Mouse (Mus musculus) midbrain, embryonic 12.5 days (tissue): ENCODE data around the gene Cpne4. TPM values are rescaled to one million over a fixed set of nuclear protein-coding genes. Genes with fewer than 3 reads are reported as not detected.

Experiments
- ATAC-seq: fragments of 200-750 bp; cut with Nextera tagmentation; 2 replicates; pipeline ENCODE4 v1.8.0; 2017; ENCODE audit warnings: low read depth, moderate TSS enrichment, moderate library complexity; ENCODE audit not compliant: low FRiP score
- H3K27ac ChIP-seq: fragments of 300-500 bp; sonication (generic); replicated peaks from 2 replicates; pipeline ENCODE4 v1.5.1; 2016; ENCODE audit warnings: mild to moderate bottlenecking
- H3K27me3 ChIP-seq: fragments of 300-500 bp; sonication (generic); 2 replicates; pipeline ENCODE4 v1.6.1; 2016; ENCODE audit warnings: mild to moderate bottlenecking
- H3K36me3 ChIP-seq: fragments of 300-500 bp; sonication (generic); 2 replicates; pipeline ENCODE4 v1.6.1; 2016
- H3K4me1 ChIP-seq: fragments of 300-500 bp; sonication (generic); 2 replicates; pipeline ENCODE4 v1.6.1; 2016
- H3K4me2 ChIP-seq: fragments of 300-500 bp; sonication (generic); replicated peaks from 2 replicates; pipeline ENCODE4 v1.6.1; 2016; ENCODE audit warnings: mild to moderate bottlenecking, moderate library complexity
- H3K4me3 ChIP-seq: fragments of 300-500 bp; sonication (generic); 2 replicates; pipeline ENCODE4 v1.5.1; 2016; ENCODE audit warnings: mild to moderate bottlenecking
- H3K9ac ChIP-seq: fragments of 300-500 bp; sonication (generic); replicated peaks from 2 replicates; pipeline ENCODE4 v1.6.1; 2016; ENCODE audit warnings: mild to moderate bottlenecking, moderate library complexity
- H3K9me3 ChIP-seq: fragments of 300-500 bp; sonication (generic); 2 replicates; pipeline ENCODE4 v1.6.1; 2016; ENCODE audit warnings: mild to moderate bottlenecking
- WGBS: fragments of 180-500 bp; shearing (Covaris S2); methylation state at CpG from one replicate; pipeline ENCODE4 v1.1.7; 2016; 5-methylcytosine and 5-hydroxymethylcytosine counted together
- polyA plus RNA-seq: library from polyadenylated mRNA; unstranded; fragments of >200 nt; fragmentation: Nextera tagmentation; extraction: Ambion mirVana; gene quantifications from 2 replicates; pipeline ENCODE4 v1.2.1, GENCODE M21; 2016

Gene Cpne4
- polyA plus RNA-seq, 1 experiment from 2014 or later = 3.9 TPM

DNA sequence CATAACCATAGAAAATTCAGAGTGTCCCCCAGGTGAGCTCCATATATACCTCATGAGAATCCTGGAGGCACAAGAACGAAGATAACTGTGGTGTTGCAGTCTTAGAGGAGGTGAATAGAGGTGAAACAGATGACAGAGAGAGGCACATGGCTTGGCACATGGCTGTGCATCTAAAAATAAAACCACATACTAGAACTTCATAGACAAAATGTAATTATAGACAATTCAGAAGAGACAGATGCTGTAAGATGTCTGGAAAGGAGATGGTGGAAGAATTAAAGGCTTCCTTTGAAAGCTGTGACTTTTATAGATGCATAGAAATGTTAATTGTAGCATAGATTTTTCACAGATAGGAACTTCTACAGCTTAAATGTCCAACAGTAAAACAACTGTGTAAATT is 451.1 kb downstream of the Cpne4 start:
- no peaks in the 10 kb centered on the region for H3K4me1 ChIP-seq
- ATAC-seq = no peak
- 78% methylated on average over 1 of the region's 1 CpGs for WGBS
- H3K9me3 ChIP-seq = no peaks in the 10 kb centered on the region
- H3K36me3 ChIP-seq = no peaks in the 10 kb centered on the region
- no peak overlapping the region for H3K4me3 ChIP-seq
- no peak overlapping the region for H3K9ac ChIP-seq
- no peaks in the 10 kb centered on the region for H3K27me3 ChIP-seq
- H3K27ac ChIP-seq = no peak overlapping the region
- no peak overlapping the region for H3K4me2 ChIP-seq

- no peaks in the 10 kb centered on the region for H3K9me3 ChIP-seq
- no peak overlapping the region for H3K4me2 ChIP-seq
- ATAC-seq = no peak
- no peaks in the 10 kb centered on the region for H3K36me3 ChIP-seq
- WGBS = 33% methylated on average over 2 of the region's 2 CpGs
- H3K4me3 ChIP-seq = no peak overlapping the region
- no peaks in the 10 kb centered on the region for H3K27me3 ChIP-seq
- H3K9ac ChIP-seq = no peak overlapping the region
- H3K27ac ChIP-seq = no peak overlapping the region
- no peaks in the 10 kb centered on the region for H3K4me1 ChIP-seq
Observed at GRCm38 (mm10) chr9:105010721-105011120, 463.6 kb downstream of the Cpne4 start.

DNA sequence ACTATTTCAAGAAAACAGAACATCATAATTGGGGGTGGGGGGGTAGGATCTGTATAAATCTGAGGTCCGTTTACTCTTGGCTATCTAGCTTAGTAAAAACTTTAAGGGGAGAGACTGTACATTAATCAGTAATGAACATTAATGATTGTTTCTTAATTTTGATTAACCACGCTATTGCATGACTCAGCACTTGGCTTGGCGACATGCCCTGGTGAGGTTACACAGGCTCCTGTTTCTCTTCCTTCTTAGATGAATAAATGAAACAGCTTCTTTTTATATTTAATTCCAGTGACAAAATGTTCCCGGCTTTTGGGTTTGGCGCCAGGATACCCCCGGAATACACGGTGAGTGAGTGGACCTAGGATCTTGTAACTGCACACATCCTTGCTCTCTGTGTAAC is 471.1 kb downstream of the Cpne4 start:
- 93% methylated on average over 7 of the region's 7 CpGs for WGBS
- Histone ChIP-seq H3K9me3 (no peaks in the 10 kb centered on the region), H3K36me3 (no peaks in the 10 kb centered on the region), H3K4me3 (no peak overlapping the region), H3K27ac (no peak overlapping the region), H3K27me3 (no peaks in the 10 kb centered on the region), H3K4me2 (no peak overlapping the region), H3K4me1 (no peaks in the 10 kb centered on the region), H3K9ac (no peak overlapping the region)
- no peak for ATAC-seq

DNA sequence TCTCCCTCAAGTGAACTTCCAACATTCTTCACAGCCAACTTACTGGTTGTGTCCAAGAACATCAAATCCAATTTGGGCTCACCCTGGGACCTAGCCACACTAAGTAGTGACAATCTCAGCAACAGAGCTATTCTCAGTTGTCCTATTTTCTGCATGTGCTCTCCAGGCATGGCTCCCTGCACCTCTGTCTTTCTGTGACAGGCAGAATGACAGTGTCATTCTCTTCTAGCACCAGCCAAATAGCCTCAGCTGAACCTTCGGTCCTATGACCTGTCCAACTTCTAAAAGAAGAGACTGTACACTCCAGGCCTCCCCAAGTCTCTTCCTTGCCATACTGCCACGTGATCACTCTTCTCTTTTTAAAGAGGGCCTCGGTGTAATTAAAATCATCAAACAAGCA is 481.2 kb downstream of the Cpne4 start:
- H3K27ac ChIP-seq = no peak overlapping the region
- no peaks in the 10 kb centered on the region for H3K36me3 ChIP-seq
- no peak overlapping the region for H3K4me3 ChIP-seq
- no peaks in the 10 kb centered on the region for H3K27me3 ChIP-seq
- ATAC-seq = no peak
- H3K4me1 ChIP-seq = no peaks in the 10 kb centered on the region
- 79% methylated on average over 3 of the region's 3 CpGs for WGBS
- no peak overlapping the region for H3K4me2 ChIP-seq
- H3K9me3 ChIP-seq = no peaks in the 10 kb centered on the region
- H3K9ac ChIP-seq = no peak overlapping the region

DNA sequence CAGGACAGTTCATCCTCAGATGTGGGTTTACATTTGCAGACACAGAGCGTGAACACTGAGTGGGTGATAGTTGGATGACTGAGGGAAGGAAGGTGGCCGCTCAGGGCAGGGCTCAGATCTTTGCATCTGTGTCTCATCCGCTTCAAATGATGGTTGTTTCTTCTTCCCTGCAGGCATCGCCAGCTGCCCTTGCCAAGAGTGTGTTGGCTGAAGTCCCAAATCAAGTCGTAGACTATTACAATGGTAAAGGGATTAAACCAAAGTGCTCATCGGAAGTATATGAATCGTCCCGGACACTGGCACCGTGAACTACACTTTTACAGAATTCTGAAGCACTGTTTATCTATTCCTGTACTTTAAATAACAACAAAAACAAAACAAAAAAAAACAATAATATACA is 485.5 kb downstream of the Cpne4 start:
- Histone ChIP-seq H3K9ac (no peak overlapping the region), H3K4me1 (no peaks in the 10 kb centered on the region), H3K27ac (no peak overlapping the region), H3K9me3 (no peaks in the 10 kb centered on the region), H3K4me3 (no peak overlapping the region), H3K36me3 (no peaks in the 10 kb centered on the region), H3K27me3 (no peaks in the 10 kb centered on the region), H3K4me2 (no peak overlapping the region)
- WGBS = 82% methylated on average over 9 of the region's 9 CpGs
- no peak for ATAC-seq

DNA sequence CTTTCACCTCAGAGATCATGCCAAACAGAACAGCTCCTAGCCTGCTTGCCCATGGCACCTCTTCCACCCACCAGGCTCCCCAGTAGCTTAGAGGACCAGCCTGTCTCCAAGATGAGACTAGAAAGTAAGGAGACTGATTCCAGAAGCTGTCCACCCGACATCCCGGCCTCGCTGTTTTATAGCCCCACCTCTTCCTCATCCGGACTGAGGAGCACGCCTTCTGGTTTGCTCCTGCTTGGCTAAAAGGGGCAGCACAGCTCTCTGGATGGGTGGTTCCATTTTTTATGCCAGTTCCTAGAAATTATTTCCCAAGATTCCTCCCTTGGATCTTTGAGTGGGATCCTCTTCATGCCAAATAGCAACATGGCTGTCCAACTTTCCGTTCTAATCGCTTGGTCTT is 486.6 kb downstream of the Cpne4 start:
- 90% methylated on average over 7 of the region's 7 CpGs for WGBS
- Histone ChIP-seq H3K9ac (no peak overlapping the region), H3K36me3 (no peaks in the 10 kb centered on the region), H3K4me3 (no peak overlapping the region), H3K4me1 (no peaks in the 10 kb centered on the region), H3K4me2 (no peak overlapping the region), H3K27ac (no peak overlapping the region), H3K9me3 (no peaks in the 10 kb centered on the region), H3K27me3 (no peaks in the 10 kb centered on the region)
- no peak for ATAC-seq

DNA sequence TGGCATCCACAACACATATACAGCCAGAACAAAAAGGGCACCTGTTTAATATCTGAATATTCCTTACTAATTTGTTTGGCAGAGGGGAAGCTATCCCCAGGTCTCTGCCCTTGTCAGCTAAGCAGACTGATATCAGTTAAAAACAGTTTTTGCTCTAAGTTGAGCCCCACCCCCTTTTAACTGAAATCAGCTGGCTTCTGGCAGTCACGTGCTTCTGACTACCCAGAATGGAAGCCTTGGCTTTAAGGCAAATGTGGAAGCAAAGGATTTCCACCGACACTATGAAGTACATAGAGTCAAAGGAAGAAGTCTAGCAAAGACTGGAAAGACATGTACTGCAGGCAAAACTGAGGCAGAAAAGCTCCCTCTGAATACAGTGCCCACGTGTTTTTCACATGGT is 490.8 kb downstream of the Cpne4 start:
- H3K4me1 ChIP-seq = no peaks in the 10 kb centered on the region
- H3K4me3 ChIP-seq = no peak overlapping the region
- no peak overlapping the region for H3K4me2 ChIP-seq
- H3K27me3 ChIP-seq = no peaks in the 10 kb centered on the region
- no peak for ATAC-seq
- H3K9ac ChIP-seq = no peak overlapping the region
- 80% methylated on average over 3 of the region's 3 CpGs for WGBS
- H3K9me3 ChIP-seq = no peaks in the 10 kb centered on the region
- H3K27ac ChIP-seq = no peak overlapping the region
- no peaks in the 10 kb centered on the region for H3K36me3 ChIP-seq

GRCm38 (mm10) chr9:105046014-105046413 is 498.9 kb downstream of the Cpne4 start:
- H3K4me3 ChIP-seq = no peak overlapping the region
- no peak overlapping the region for H3K4me2 ChIP-seq
- H3K27ac ChIP-seq = 0 out of 2 replicates have a peak overlapping the region, but pooled peaks have one; percentile 15
- no peak for ATAC-seq
- peaks cover 5% of the 10 kb centered on the region for H3K4me1 ChIP-seq
- H3K9me3 ChIP-seq = no peaks in the 10 kb centered on the region
- H3K27me3 ChIP-seq = no peaks in the 10 kb centered on the region
- no peak overlapping the region for H3K9ac ChIP-seq
- H3K36me3 ChIP-seq = no peaks in the 10 kb centered on the region
- WGBS = 76% methylated on average over 7 of the region's 7 CpGs

DNA sequence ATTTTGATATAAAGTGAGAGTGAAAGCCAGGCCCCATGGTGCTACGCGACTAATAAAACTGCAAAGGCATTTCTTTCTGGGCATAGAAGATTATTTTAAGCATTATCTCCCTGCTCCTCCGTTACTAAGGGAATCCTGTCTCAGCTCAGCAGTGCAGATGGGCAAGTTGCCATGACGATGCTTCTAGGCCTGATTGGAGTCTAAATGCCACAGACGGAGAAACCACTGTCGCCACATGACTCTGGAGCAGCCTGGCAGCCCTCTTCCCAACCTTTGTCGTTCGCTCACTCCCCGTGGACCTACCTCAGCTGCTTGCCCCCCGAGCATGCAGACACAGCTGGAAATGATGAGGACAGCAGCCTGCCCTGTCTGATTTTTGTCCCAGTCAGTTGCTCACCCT is 501.3 kb downstream of the Cpne4 start:
- ATAC-seq = no peak
- H3K36me3 ChIP-seq = no peaks in the 10 kb centered on the region
- no peaks in the 10 kb centered on the region for H3K27me3 ChIP-seq
- H3K4me3 ChIP-seq = no peak overlapping the region
- peak overlapping the region; percentile 30; the same call in 1 of the 2 replicates for H3K27ac ChIP-seq
- H3K4me2 ChIP-seq = no peak overlapping the region
- no peak overlapping the region for H3K9ac ChIP-seq
- peaks cover 5% of the 10 kb centered on the region for H3K4me1 ChIP-seq
- 40% methylated on average over 10 of the region's 10 CpGs for WGBS
- H3K9me3 ChIP-seq = no peaks in the 10 kb centered on the region

- H3K36me3 ChIP-seq = no peaks in the 10 kb centered on the region
- H3K27ac ChIP-seq = no peak overlapping the region
- no peak overlapping the region for H3K4me3 ChIP-seq
- no peaks in the 10 kb centered on the region for H3K9me3 ChIP-seq
- WGBS = 56% methylated on average over 2 of the region's 2 CpGs
- H3K4me1 ChIP-seq = peaks cover 17% of the 10 kb centered on the region
- no peaks in the 10 kb centered on the region for H3K27me3 ChIP-seq
- no peak overlapping the region for H3K4me2 ChIP-seq
- ATAC-seq = no peak
- H3K9ac ChIP-seq = no peak overlapping the region
Observed at GRCm38 (mm10) chr9:105049636-105050035, 502.6 kb downstream of the Cpne4 start.

GRCm38 (mm10) chr9:105050257-105050656 is 503.2 kb downstream of the Cpne4 start:
- Histone ChIP-seq H3K36me3 (no peaks in the 10 kb centered on the region), H3K9ac (no peak overlapping the region)
- WGBS = 50% methylated on average over 2 of the region's 2 CpGs

GRCm38 (mm10) chr9:105053147-105053557 is 506.1 kb downstream of the Cpne4 start, which contains the start of gene Mrpl3:
Gene Mrpl3, plus strand, starts transcription at chr9:105053239.
- Histone ChIP-seq H3K4me2 (peak within 1 kb of the TSS; percentile 72), H3K27ac (peak within 1 kb of the TSS; percentile 49; the same call in 1 of the 2 replicates)
- WGBS = under 1% methylated on average over 31 of the region's 31 CpGs

More at GRCm38 (mm10) chr9:105050257-105050656, 503.2 kb downstream of the Cpne4 start:
- Histone ChIP-seq H3K27me3 (no peaks in the 10 kb centered on the region), H3K27ac (no peak overlapping the region), H3K4me2 (no peak overlapping the region), H3K9me3 (no peaks in the 10 kb centered on the region), H3K4me3 (no peak overlapping the region), H3K4me1 (peaks cover 17% of the 10 kb centered on the region)
- ATAC-seq = no peak

DNA sequence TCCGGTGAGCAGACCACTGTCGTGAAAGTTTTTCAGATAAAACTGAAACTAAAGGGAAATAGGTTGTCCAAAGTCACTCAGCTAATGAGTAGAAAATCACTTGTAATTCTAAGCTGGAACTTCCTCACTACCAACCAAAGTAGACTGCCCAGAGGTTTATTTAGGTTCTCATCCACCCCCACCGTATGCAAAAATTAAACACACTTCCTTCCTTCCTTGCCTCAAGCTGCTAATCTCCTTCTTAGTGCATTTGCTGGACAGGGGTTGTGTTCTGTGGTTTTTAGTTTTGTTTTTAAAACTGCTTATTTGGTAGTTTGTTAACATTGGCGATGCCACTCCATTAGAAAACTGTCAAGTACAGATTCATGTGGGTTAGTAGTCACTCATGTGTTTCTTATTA is 506.7 kb downstream of the Cpne4 start:
- no peak for ATAC-seq
- Histone ChIP-seq H3K4me2 (peak overlapping the region; percentile 72), H3K36me3 (peaks cover 33% of the 10 kb centered on the region), H3K27ac (no peak overlapping the region), H3K27me3 (no peaks in the 10 kb centered on the region), H3K4me1 (peaks cover 11% of the 10 kb centered on the region), H3K4me3 (peak overlapping the region; percentile 97), H3K9me3 (no peaks in the 10 kb centered on the region), H3K9ac (peak overlapping the region; percentile 98)
- 51% methylated on average over 4 of the region's 4 CpGs for WGBS

More at GRCm38 (mm10) chr9:105053147-105053557, 506.1 kb downstream of the Cpne4 start, which contains the start of gene Mrpl3:
- H3K4me3 ChIP-seq = peak within 1 kb of the TSS; percentile 97
- H3K9ac ChIP-seq = peak within 1 kb of the TSS; percentile 98
- H3K36me3 ChIP-seq = peaks cover 26% of the 10 kb centered on the region
- no peaks in the 10 kb centered on the region for H3K9me3 ChIP-seq
- no peaks in the 10 kb centered on the region for H3K27me3 ChIP-seq
- H3K4me1 ChIP-seq = peaks cover 16% of the 10 kb centered on the region
- peak; percentile 90 for ATAC-seq
